Mouse (Mus musculus): ENCODE results near the gene Naa40. TPM values are rescaled to one million over a fixed set of nuclear protein-coding genes. Genes with fewer than 3 reads are reported as not detected.
A peak's percentile ranks its signal among the peaks of the same experiment; 100 is the strongest.

The Naa40 gene
- total and polyA plus RNA-seq, 2 experiments from 2014 or later, result 30.4 to 44.0 TPM

GRCm38 (mm10) chr19:7205753-7206736, 34.9 kb downstream of the Naa40 start, which contains the start of gene Otub1:
Otub1 (minus strand) TSS chr19:7206316.
- Histone ChIP-seq H3K4me2 (ENCODE audit: low read depth, low read length) (peak within 1 kb of the TSS; percentile 73), H3K9ac (replicated peaks; ENCODE audit: low read depth, low read length) (peak within 1 kb of the TSS; percentile 74)

GRCm38 (mm10) chr19:7205326-7205725, 35.7 kb downstream of the Naa40 start:
- DNase-seq (ENCODE audit: low spot score) (no peak), ATAC-seq (ENCODE audit: insufficient read depth, low read depth) (no peak)
- peak overlapping the region; percentile 96 for H3K27ac ChIP-seq (ENCODE audit: low read depth)
- peak overlapping the region; percentile 74 for H3K9ac ChIP-seq (replicated peaks; ENCODE audit: low read depth, low read length)
- H3K9me3 ChIP-seq (replicated peaks; ENCODE audit: control insufficient read depth, low read length), result no peaks in the 10 kb centered on the region
- no peak for TF ChIP-seq EP300 (IDR thresholded peaks at IDR 0.05; ENCODE audit: low read depth)
- no peak for TF ChIP-seq CTCF (IDR thresholded peaks at IDR 0.05; ENCODE audit: low read depth)
- 14% methylated on average over 7 of the region's 7 CpGs for WGBS
- peak overlapping the region; percentile 86 for H3K4me3 ChIP-seq (ENCODE audit: low read depth, low read length)
- H3K36me3 ChIP-seq (replicated peaks; ENCODE audit: control insufficient read depth, insufficient read depth, low read length), result peaks cover 37% of the 10 kb centered on the region
- peaks cover 20% of the 10 kb centered on the region for H3K4me1 ChIP-seq (ENCODE audit: control insufficient read depth, insufficient read depth)
- H3K27me3 ChIP-seq (ENCODE audit: control insufficient read depth, insufficient read depth, low read length), result no peaks in the 10 kb centered on the region
- H3K4me2 ChIP-seq (ENCODE audit: low read depth, low read length), result peak overlapping the region; percentile 73

More at GRCm38 (mm10) chr19:7205753-7206736, 34.9 kb downstream of the Naa40 start, which contains the start of gene Otub1:
- peaks cover 30% of the 10 kb centered on the region for H3K36me3 ChIP-seq (replicated peaks; ENCODE audit: control insufficient read depth, insufficient read depth, low read length)
- peaks cover 20% of the 10 kb centered on the region for H3K4me1 ChIP-seq (ENCODE audit: control insufficient read depth, insufficient read depth)
- H3K27me3 ChIP-seq (ENCODE audit: control insufficient read depth, insufficient read depth, low read length), result no peaks in the 10 kb centered on the region
- 1% methylated on average over 67 of the region's 79 CpGs for WGBS
- peak within 1 kb of the TSS; percentile 96 for H3K27ac ChIP-seq (ENCODE audit: low read depth)
- TF ChIP-seq EP300 (IDR thresholded peaks at IDR 0.05; ENCODE audit: low read depth) (peak; percentile 70; the same call in 1 of the 2 replicates), CTCF (IDR thresholded peaks at IDR 0.05; ENCODE audit: low read depth) (no peak)
- DNase-seq (ENCODE audit: low spot score) (peak; percentile 95), ATAC-seq (ENCODE audit: insufficient read depth, low read depth) (peak; percentile 96)
- H3K4me3 ChIP-seq (ENCODE audit: low read depth, low read length), result peak within 1 kb of the TSS; percentile 86
- no peaks in the 10 kb centered on the region for H3K9me3 ChIP-seq (replicated peaks; ENCODE audit: control insufficient read depth, low read length)

- DNase-seq (ENCODE audit: low spot score), result no peak
These were observed 36.1 kb downstream of the Naa40 start for GRCm38 (mm10) chr19:7204898-7205297.

GRCm38 (mm10) chr19:7200427-7200826, 40.6 kb downstream of the Naa40 start:
- Histone ChIP-seq H3K9ac (replicated peaks; ENCODE audit: low read depth, low read length) (no peak overlapping the region), H3K27ac (ENCODE audit: low read depth) (no peak overlapping the region), H3K4me3 (ENCODE audit: low read depth, low read length) (no peak overlapping the region), H3K4me1 (ENCODE audit: control insufficient read depth, insufficient read depth) (peaks cover 19% of the 10 kb centered on the region), H3K4me2 (ENCODE audit: low read depth, low read length) (no peak overlapping the region), H3K9me3 (replicated peaks; ENCODE audit: control insufficient read depth, low read length) (no peaks in the 10 kb centered on the region), H3K27me3 (ENCODE audit: control insufficient read depth, insufficient read depth, low read length) (no peaks in the 10 kb centered on the region), H3K36me3 (replicated peaks; ENCODE audit: control insufficient read depth, insufficient read depth, low read length) (peaks cover 63% of the 10 kb centered on the region)
- WGBS, result 53% methylated on average over 1 of the region's 1 CpGs
- DNase-seq (ENCODE audit: low spot score) (no peak), ATAC-seq (ENCODE audit: insufficient read depth, low read depth) (no peak)
- TF ChIP-seq EP300 (IDR thresholded peaks at IDR 0.05; ENCODE audit: low read depth) (no peak), CTCF (IDR thresholded peaks at IDR 0.05; ENCODE audit: low read depth) (no peak)

More at GRCm38 (mm10) chr19:7204898-7205297, 36.1 kb downstream of the Naa40 start:
- peak overlapping the region; percentile 96 for H3K27ac ChIP-seq (ENCODE audit: low read depth)
- H3K27me3 ChIP-seq (ENCODE audit: control insufficient read depth, insufficient read depth, low read length), result no peaks in the 10 kb centered on the region
- H3K9ac ChIP-seq (replicated peaks; ENCODE audit: low read depth, low read length), result no peak overlapping the region
- no peak for ATAC-seq (ENCODE audit: insufficient read depth, low read depth)
- WGBS, result 40% methylated on average over 2 of the region's 2 CpGs
- H3K36me3 ChIP-seq (replicated peaks; ENCODE audit: control insufficient read depth, insufficient read depth, low read length), result peaks cover 40% of the 10 kb centered on the region
- peaks cover 20% of the 10 kb centered on the region for H3K4me1 ChIP-seq (ENCODE audit: control insufficient read depth, insufficient read depth)
- peak overlapping the region; percentile 73 for H3K4me2 ChIP-seq (ENCODE audit: low read depth, low read length)
- TF ChIP-seq CTCF (IDR thresholded peaks at IDR 0.05; ENCODE audit: low read depth) (no peak), EP300 (IDR thresholded peaks at IDR 0.05; ENCODE audit: low read depth) (no peak)
- H3K4me3 ChIP-seq (ENCODE audit: low read depth, low read length), result peak overlapping the region; percentile 86
- no peaks in the 10 kb centered on the region for H3K9me3 ChIP-seq (replicated peaks; ENCODE audit: control insufficient read depth, low read length)

DNA sequence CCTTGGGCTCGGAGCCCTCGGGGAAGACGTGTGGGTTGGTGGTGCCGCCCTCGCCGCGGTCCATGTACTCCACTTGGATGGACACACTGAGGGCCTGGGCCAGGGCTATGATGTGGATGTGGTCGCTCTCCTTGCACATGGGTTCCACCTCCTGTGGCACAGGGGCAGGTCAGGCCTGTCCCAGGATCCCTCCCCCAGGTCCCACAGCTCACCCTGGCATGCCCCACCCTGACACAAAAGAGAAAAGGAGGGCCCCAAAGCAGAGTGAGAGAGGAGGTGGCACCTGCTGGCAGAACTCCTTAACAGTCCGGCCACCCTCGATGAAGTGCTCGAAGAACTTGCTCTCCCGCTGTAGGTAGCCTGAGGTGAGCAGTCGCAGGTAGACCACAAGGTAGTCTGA, 41.9 kb downstream of the Naa40 start:
- WGBS, result 94% methylated on average over 13 of the region's 13 CpGs

More for the DNA sequence above, 41.9 kb downstream of the Naa40 start:
- Histone ChIP-seq H3K4me1 (ENCODE audit: control insufficient read depth, insufficient read depth) (peaks cover 8% of the 10 kb centered on the region; the same call in 1 of the 2 replicates), H3K27me3 (ENCODE audit: control insufficient read depth, insufficient read depth, low read length) (no peaks in the 10 kb centered on the region), H3K27ac (ENCODE audit: low read depth) (no peak overlapping the region), H3K9ac (replicated peaks; ENCODE audit: low read depth, low read length) (no peak overlapping the region), H3K9me3 (replicated peaks; ENCODE audit: control insufficient read depth, low read length) (no peaks in the 10 kb centered on the region), H3K4me2 (ENCODE audit: low read depth, low read length) (no peak overlapping the region), H3K36me3 (replicated peaks; ENCODE audit: control insufficient read depth, insufficient read depth, low read length) (peaks cover 59% of the 10 kb centered on the region), H3K4me3 (ENCODE audit: low read depth, low read length) (no peak overlapping the region)
- DNase-seq (ENCODE audit: low spot score), result no peak
- TF ChIP-seq CTCF (IDR thresholded peaks at IDR 0.05; ENCODE audit: low read depth) (no peak), EP300 (IDR thresholded peaks at IDR 0.05; ENCODE audit: low read depth) (no peak)
- ATAC-seq (ENCODE audit: insufficient read depth, low read depth), result no peak
